Mouse (Mus musculus): Measurements from ENCODE around the gene Hunk. TPM values are rescaled to one million over a fixed set of nuclear protein-coding genes. Genes with fewer than 3 reads are reported as not detected.

Hunk gene
- polyA plus RNA-seq, 1 experiment: 1.4 TPM

- Histone ChIP-seq H3K27ac (ENCODE audit: insufficient read depth, low read depth, low read length) (no peak overlapping the region), H3K4me3 (ENCODE audit: low read depth, low read length) (no peak overlapping the region), H3K36me3 (ENCODE audit: control insufficient read depth, insufficient read depth, low read length) (no peaks in the 10 kb centered on the region), H3K4me1 (ENCODE audit: control insufficient read depth, insufficient read depth, insufficient read length, low read length) (peaks cover 3% of the 10 kb centered on the region; the same call in 1 of the 2 replicates), H3K27me3 (ENCODE audit: control insufficient read depth, insufficient read depth, low read length) (peaks cover 9% of the 10 kb centered on the region)
- no peak for TF ChIP-seq POLR2A (IDR thresholded peaks at IDR 0.05; ENCODE audit: low read depth, low read length)
- TF ChIP-seq CTCF (IDR thresholded peaks at IDR 0.05; ENCODE audit: extremely low read depth, insufficient read length, insufficient replicate concordance, low read depth, low read length): no peak
- WGBS: 63% methylated on average over 10 of the region's 10 CpGs
Observed at GRCm38 (mm10) chr16:90382701-90383280, 3.0 kb upstream of the Hunk start.

DNA sequence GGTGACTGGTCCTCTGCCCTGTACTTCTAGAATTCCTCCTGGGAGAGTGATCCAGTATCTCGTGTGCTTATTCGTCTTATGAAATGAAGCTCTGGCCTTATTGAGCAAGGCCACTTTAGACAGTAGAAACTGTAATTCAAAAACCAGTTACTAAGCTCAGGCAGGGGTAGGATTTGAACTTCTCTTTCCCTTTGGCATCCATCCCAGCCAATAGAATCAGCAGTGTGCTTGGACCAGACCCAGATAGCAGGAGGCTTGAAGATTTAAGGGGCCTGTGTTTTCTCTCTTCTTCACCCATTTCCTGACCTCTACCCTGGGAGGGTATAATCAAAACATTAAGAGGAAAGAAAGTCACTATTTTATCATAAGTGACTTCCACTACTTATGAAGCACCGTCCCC lies 1.8 kb upstream of the Hunk start:
- Histone ChIP-seq H3K36me3 (ENCODE audit: control insufficient read depth, insufficient read depth, low read length) (no peaks in the 10 kb centered on the region), H3K27ac (ENCODE audit: insufficient read depth, low read depth, low read length) (no peak overlapping the region), H3K4me1 (ENCODE audit: control insufficient read depth, insufficient read depth, insufficient read length, low read length) (peaks cover 3% of the 10 kb centered on the region; the same call in 1 of the 2 replicates), H3K27me3 (ENCODE audit: control insufficient read depth, insufficient read depth, low read length) (peaks cover 9% of the 10 kb centered on the region), H3K4me3 (ENCODE audit: low read depth, low read length) (no peak overlapping the region)
- WGBS: 55% methylated on average over 3 of the region's 3 CpGs
- TF ChIP-seq POLR2A (IDR thresholded peaks at IDR 0.05; ENCODE audit: low read depth, low read length) (no peak), CTCF (IDR thresholded peaks at IDR 0.05; ENCODE audit: extremely low read depth, insufficient read length, insufficient replicate concordance, low read depth, low read length) (no peak)

GRCm38 (mm10) chr16:90384846-90385245 lies 967 bp upstream of the Hunk start:
- Histone ChIP-seq H3K27me3 (ENCODE audit: control insufficient read depth, insufficient read depth, low read length) (peaks cover 9% of the 10 kb centered on the region), H3K27ac (ENCODE audit: insufficient read depth, low read depth, low read length) (no peak overlapping the region), H3K4me1 (ENCODE audit: control insufficient read depth, insufficient read depth, insufficient read length, low read length) (peaks cover 3% of the 10 kb centered on the region; the same call in 1 of the 2 replicates), H3K36me3 (ENCODE audit: control insufficient read depth, insufficient read depth, low read length) (no peaks in the 10 kb centered on the region), H3K4me3 (ENCODE audit: low read depth, low read length) (no peak overlapping the region)
- TF ChIP-seq POLR2A (IDR thresholded peaks at IDR 0.05; ENCODE audit: low read depth, low read length): no peak
- no peak for TF ChIP-seq CTCF (IDR thresholded peaks at IDR 0.05; ENCODE audit: extremely low read depth, insufficient read length, insufficient replicate concordance, low read depth, low read length)
- WGBS: 13% methylated on average over 12 of the region's 12 CpGs

GRCm38 (mm10) chr16:90385326-90385687 lies 506 bp upstream of the Hunk start:
- Histone ChIP-seq H3K27me3 (ENCODE audit: control insufficient read depth, insufficient read depth, low read length) (peaks cover 9% of the 10 kb centered on the region), H3K36me3 (ENCODE audit: control insufficient read depth, insufficient read depth, low read length) (no peaks in the 10 kb centered on the region), H3K4me3 (ENCODE audit: low read depth, low read length) (peak overlapping the region; percentile 65), H3K4me1 (ENCODE audit: control insufficient read depth, insufficient read depth, insufficient read length, low read length) (peaks cover 3% of the 10 kb centered on the region; the same call in 1 of the 2 replicates), H3K27ac (ENCODE audit: insufficient read depth, low read depth, low read length) (no peak overlapping the region)
- under 1% methylated on average over 16 of the region's 16 CpGs for WGBS
- TF ChIP-seq POLR2A (IDR thresholded peaks at IDR 0.05; ENCODE audit: low read depth, low read length) (no peak), CTCF (IDR thresholded peaks at IDR 0.05; ENCODE audit: extremely low read depth, insufficient read length, insufficient replicate concordance, low read depth, low read length) (no peak)

- peaks cover 3% of the 10 kb centered on the region for H3K4me1 ChIP-seq (ENCODE audit: control insufficient read depth, insufficient read depth, insufficient read length, low read length)
- WGBS: under 1% methylated on average over 44 of the region's 49 CpGs
- peaks cover 9% of the 10 kb centered on the region for H3K27me3 ChIP-seq (ENCODE audit: control insufficient read depth, insufficient read depth, low read length)
- TF ChIP-seq CTCF (IDR thresholded peaks at IDR 0.05; ENCODE audit: extremely low read depth, insufficient read length, insufficient replicate concordance, low read depth, low read length) (peak; percentile 51; the same call in 1 of the 2 replicates), POLR2A (IDR thresholded peaks at IDR 0.05; ENCODE audit: low read depth, low read length) (no peak)
- H3K4me3 ChIP-seq (ENCODE audit: low read depth, low read length): peak overlapping the region; percentile 65
- H3K27ac ChIP-seq (ENCODE audit: insufficient read depth, low read depth, low read length): no peak overlapping the region
- H3K36me3 ChIP-seq (ENCODE audit: control insufficient read depth, insufficient read depth, low read length): no peaks in the 10 kb centered on the region
Observed at GRCm38 (mm10) chr16:90386514-90387160, 824 bp downstream of the Hunk start.

GRCm38 (mm10) chr16:90387161-90387671 lies 1.4 kb downstream of the Hunk start:
- Histone ChIP-seq H3K4me1 (ENCODE audit: control insufficient read depth, insufficient read depth, insufficient read length, low read length) (peaks cover 3% of the 10 kb centered on the region), H3K27me3 (ENCODE audit: control insufficient read depth, insufficient read depth, low read length) (peaks cover 9% of the 10 kb centered on the region), H3K27ac (ENCODE audit: insufficient read depth, low read depth, low read length) (no peak overlapping the region), H3K4me3 (ENCODE audit: low read depth, low read length) (peak overlapping the region; percentile 65), H3K36me3 (ENCODE audit: control insufficient read depth, insufficient read depth, low read length) (no peaks in the 10 kb centered on the region)
- WGBS: 9% methylated on average over 12 of the region's 12 CpGs
- no peak for TF ChIP-seq POLR2A (IDR thresholded peaks at IDR 0.05; ENCODE audit: low read depth, low read length)

DNA sequence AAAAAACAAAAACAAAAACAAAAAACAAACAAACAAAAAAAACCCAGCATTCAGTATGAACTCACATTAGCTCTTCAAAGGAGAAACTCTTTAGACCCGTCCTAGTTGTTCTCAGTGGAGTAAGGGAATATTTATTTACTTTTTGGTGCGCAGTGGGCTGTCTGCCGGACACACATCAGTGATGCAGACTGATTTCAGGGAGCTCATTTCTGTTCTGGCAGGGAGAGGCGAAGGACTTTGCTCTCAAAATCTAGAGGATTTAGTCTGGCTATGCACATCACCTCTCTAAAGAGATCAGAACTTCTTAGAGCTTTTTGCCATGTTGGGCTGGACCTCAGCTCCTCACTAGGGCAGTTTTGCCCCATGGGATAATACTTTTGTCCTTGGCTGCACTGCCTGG lies 2.1 kb downstream of the Hunk start:
- Histone ChIP-seq H3K4me1 (ENCODE audit: control insufficient read depth, insufficient read depth, insufficient read length, low read length) (peaks cover 3% of the 10 kb centered on the region), H3K27ac (ENCODE audit: insufficient read depth, low read depth, low read length) (no peak overlapping the region), H3K27me3 (ENCODE audit: control insufficient read depth, insufficient read depth, low read length) (peaks cover 9% of the 10 kb centered on the region), H3K4me3 (ENCODE audit: low read depth, low read length) (no peak overlapping the region), H3K36me3 (ENCODE audit: control insufficient read depth, insufficient read depth, low read length) (no peaks in the 10 kb centered on the region)
- WGBS: 41% methylated on average over 4 of the region's 4 CpGs
- TF ChIP-seq CTCF (IDR thresholded peaks at IDR 0.05; ENCODE audit: extremely low read depth, insufficient read length, insufficient replicate concordance, low read depth, low read length) (no peak), POLR2A (IDR thresholded peaks at IDR 0.05; ENCODE audit: low read depth, low read length) (no peak)

Measured in small intestine, adult 2 months (tissue).